Mouse (Mus musculus) macrophage (primary cell): ENCODE measurements around the gene Matk. TPM values are rescaled to one million over a fixed set of nuclear protein-coding genes. Genes with fewer than 3 reads are reported as not detected.

ENCODE experiments used
- H3K27ac ChIP-seq: fragments of 350-480 bp; formaldehyde crosslinking; 2 replicates; pipeline ENCODE4 v1.9.0; 2021
- H3K36me3 ChIP-seq: fragments of 350-480 bp; formaldehyde crosslinking; 2 replicates; pipeline ENCODE4 v1.9.0; 2021; ENCODE audit errors: inconsistent target
- H3K4me3 ChIP-seq: fragments of 350-480 bp; formaldehyde crosslinking; 2 replicates; pipeline ENCODE4 v1.9.0; 2021; ENCODE audit errors: inconsistent target
- H3K79me2 ChIP-seq: fragments of 350-480 bp; formaldehyde crosslinking; 2 replicates; pipeline ENCODE4 v1.9.0; 2021; ENCODE audit errors: inconsistent target
- WGBS: methylation state at CpG from one replicate; pipeline ENCODE4 v1.1.7; 2026; ENCODE audit warnings: inconsistent platforms; ENCODE audit not compliant: missing documents; 5-methylcytosine and 5-hydroxymethylcytosine counted together
- polyA plus RNA-seq: library from polyadenylated mRNA; stranded (reverse); fragments of 250-400 nt; gene quantifications from 3 replicates; pipeline ENCODE4 v1.2.4, GENCODE M21; 2018; ENCODE audit warnings: inconsistent platforms

The Matk gene
- polyA plus RNA-seq, 1 experiment from 2014 or later = 5.7 TPM

DNA sequence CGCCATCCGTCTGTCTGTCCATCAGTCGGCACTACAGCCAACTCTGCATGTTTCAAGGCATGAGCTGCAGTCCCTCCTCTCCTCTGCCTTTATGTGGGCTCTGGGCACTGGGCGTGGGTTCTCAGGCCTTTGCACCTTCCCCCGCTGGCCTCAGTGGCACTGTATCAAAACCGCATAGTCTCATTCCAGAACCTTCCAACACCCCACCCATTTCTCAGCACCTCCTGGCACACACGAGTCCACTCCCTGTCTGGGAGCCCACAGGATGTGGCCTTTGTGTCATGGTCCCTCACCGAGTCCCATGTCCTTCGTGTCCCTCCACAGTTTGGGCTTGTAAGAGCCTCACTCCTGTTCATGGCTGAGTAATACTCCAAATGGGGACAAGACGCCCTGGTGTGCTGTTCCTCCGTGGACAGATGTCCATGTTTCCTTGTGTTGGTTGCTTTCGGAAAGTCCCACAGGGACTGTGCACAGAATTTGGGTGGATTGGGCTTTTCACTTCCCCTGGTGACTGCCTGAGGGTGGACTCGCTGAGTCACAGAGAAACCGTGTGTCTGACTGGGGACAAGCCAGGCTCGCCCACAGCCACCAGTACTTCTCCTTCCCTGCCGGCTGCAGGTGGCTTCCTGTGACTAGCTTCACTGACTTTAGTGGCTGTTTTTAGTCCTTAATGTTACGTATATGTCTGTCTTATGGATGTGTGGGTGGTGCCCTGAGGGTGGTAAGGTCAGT, 45.8 kb downstream of the Matk start:
- Histone ChIP-seq H3K79me2 (peaks cover 100% of the 10 kb centered on the region), H3K27ac (peak overlapping the region; percentile 99), H3K36me3 (no peaks in the 10 kb centered on the region), H3K4me3 (peak overlapping the region; percentile 20)
- 25% methylated on average over 17 of the region's 17 CpGs for WGBS

DNA sequence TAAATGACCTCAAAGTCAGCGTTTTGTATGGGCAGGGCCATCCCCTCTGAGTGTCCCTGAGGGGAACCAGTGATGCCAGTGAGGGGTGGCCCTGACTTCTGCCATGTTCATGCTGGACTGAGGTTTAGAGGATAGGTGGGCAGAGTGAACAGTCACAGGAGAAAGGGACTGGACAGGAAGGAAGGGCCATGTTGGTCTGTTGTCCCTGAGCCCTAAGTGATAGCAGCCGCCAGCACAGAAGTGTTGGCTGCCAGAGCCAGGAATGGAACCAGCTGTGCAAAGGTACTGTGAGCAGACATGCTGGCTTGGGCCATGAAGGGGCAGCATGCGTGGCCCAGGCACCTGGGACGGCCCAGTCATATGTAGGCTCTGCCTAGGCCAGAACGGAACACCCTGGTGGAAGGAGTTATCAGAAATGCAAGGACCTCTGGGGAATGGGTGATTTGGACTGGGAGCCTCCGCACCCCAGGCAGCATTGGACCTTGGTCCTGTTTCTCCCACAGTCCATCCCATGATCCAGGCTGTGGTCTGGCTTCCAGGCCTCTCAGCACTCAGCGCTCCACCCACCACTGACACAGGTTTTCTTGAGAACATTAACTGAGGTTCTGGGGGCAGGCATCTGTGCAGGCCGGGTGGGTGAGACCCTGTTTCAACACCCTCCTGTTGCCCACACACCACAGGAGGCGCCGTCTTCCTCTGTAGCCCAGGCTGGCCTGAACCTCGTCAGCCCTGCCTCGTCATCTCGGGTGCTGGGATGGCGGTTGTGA, 47.0 kb downstream of the Matk start:
- H3K4me3 ChIP-seq = no peak overlapping the region
- no peaks in the 10 kb centered on the region for H3K36me3 ChIP-seq
- 73% methylated on average over 14 of the region's 14 CpGs for WGBS
- H3K79me2 ChIP-seq = peaks cover 100% of the 10 kb centered on the region
- peak overlapping the region; percentile 99 for H3K27ac ChIP-seq

DNA sequence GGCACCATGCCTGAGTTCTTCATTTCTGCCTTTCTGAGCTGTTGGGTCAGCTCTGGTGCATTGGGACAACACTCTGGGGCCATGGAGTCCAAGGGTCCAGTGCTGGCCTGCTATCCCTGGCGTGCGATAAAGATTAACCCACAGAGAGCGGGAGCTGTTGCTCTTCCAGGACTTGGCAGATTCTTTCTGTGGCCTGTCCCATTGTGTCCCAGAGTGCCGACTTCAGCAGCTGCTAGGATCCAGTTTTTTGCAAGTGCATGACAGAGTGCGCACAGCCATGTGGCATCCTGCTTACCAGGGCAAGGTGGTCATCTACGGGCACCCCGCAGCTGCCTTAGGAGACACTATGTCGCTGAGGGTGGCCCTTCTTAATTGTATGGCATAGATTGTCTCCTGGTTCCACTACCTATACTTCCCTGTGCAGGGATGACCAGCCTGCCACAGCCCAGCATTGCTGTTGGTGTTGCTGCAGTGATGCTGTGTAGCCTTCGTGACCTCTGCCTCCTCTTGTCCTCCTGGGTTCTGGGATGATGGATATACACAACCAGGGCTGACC, 47.7 kb downstream of the Matk start:
- peaks cover 100% of the 10 kb centered on the region for H3K79me2 ChIP-seq
- no peak overlapping the region for H3K4me3 ChIP-seq
- whole genome bisulfite sequencing = 94% methylated on average over 8 of the region's 9 CpGs
- peaks cover 4% of the 10 kb centered on the region; the same call in 1 of the 2 replicates for H3K36me3 ChIP-seq
- H3K27ac ChIP-seq = peak overlapping the region; percentile 99

DNA sequence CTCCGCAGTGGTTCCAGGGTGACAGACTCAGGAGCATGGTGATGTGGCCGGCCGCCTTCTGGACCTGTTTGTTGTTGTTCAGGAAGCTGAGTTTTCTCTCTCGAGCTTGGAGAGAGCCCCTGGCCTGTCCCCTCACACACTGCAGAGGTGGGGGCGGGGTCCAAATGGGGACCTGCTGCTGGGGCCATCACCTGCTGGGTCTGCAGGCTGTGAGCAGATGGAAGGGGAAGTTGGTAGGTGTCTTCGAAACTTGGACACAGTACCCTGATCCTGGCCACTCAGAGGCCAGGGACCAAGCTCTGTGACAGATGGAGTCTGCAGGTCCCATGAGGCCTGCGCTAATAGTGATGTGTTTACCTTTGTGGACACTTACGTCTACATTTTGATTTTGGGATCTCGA, 48.6 kb downstream of the Matk start:
- H3K27ac ChIP-seq = no peak overlapping the region
- 83% methylated on average over 9 of the region's 9 CpGs for WGBS
- H3K36me3 ChIP-seq = peaks cover 12% of the 10 kb centered on the region

DNA sequence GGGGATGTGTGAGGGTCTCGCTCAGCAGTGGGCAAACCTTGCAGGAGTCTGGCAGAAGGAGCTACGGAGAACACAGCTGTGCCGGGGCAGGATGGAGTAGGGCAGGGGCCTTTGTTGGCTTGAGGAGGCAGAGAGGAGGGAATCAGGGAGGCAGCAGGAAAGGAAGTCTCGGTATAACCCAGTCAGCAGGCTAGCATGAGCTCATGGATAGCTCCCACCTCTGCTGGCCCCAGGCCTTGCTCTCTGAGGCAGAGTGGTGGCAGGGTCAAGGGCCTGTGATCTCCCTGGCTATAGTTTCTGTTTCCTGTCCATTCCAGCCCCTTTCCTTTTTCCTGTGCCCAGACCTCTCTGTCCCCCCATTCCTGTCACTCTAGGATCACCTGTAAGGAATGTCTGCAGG, 49.6 kb downstream of the Matk start:
- no peak overlapping the region for H3K4me3 ChIP-seq
- peaks cover 22% of the 10 kb centered on the region for H3K36me3 ChIP-seq
- H3K79me2 ChIP-seq = peaks cover 99% of the 10 kb centered on the region
- WGBS = 85% methylated on average over 4 of the region's 4 CpGs
- H3K27ac ChIP-seq = peak overlapping the region; percentile 46

More for the DNA sequence above, 48.6 kb downstream of the Matk start:
- peaks cover 100% of the 10 kb centered on the region for H3K79me2 ChIP-seq
- H3K4me3 ChIP-seq = no peak overlapping the region

DNA sequence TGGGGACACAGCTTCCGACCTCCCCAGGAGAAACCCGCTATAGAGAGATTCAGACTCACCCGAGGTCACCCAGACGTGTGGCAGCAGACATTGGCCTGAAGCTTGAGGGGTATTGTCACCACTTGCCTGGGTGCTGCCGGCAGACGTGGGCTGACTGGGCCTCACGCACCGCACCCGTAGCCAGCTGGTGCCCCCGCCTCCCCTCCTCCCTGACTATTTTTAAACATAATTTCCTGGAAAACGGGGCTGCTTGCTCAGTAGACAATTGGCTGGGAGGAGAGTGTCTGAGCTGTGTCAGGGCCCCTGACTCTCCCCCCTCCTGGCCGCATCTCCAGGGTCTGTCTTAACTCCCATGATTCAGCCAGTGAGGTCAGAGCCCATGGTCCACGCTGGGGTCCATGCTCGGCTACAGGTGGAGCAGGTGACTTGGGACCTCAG, 50.1 kb downstream of the Matk start:
- peaks cover 27% of the 10 kb centered on the region for H3K36me3 ChIP-seq
- WGBS = 34% methylated on average over 14 of the region's 14 CpGs
- H3K27ac ChIP-seq = peak overlapping the region; percentile 46
- H3K4me3 ChIP-seq = no peak overlapping the region
- peaks cover 94% of the 10 kb centered on the region for H3K79me2 ChIP-seq

DNA sequence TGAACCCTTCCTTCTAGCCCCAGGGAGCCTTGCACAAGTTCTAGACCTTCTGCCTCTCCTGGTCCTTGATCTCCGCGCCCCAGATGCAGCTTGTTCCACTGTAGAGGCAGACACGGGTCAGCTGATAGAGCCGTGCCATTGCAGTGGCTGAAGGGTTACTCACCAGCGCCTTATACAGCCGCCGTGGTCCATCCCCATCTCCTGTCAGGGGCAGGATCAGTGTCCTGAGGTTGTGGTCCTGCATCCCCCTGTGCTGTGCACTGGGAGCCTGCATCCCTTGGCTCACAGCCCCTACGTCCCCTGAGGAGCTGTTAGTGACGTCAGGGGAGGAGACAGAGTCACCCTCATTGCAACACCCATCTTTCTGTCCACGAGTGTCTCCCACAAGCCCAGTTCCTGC, 50.5 kb downstream of the Matk start:
- Histone ChIP-seq H3K36me3 (peaks cover 32% of the 10 kb centered on the region), H3K79me2 (peaks cover 90% of the 10 kb centered on the region), H3K27ac (peak overlapping the region; percentile 46), H3K4me3 (no peak overlapping the region)
- 20% methylated on average over 10 of the region's 10 CpGs for WGBS

DNA sequence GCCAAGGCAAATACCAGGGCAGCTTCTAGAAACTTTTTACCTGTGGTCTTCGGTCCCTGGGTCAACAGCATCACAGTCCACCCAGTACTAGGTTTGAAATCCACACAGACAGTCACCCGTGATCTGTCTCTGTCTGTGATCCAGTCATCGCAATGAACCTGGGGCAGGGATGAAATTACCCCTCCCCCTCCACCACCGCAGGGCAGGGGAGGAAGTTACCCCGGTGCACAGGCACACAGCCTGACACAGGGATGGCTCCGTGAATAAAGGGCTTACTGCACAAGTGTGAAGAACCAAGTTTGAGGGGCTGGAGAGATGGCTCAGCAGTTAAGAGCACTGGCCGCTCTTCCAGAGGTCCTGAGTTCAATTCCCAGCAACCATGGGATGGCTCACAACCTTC, 51.0 kb downstream of the Matk start:
- Histone ChIP-seq H3K4me3 (no peak overlapping the region), H3K79me2 (peaks cover 85% of the 10 kb centered on the region), H3K36me3 (peaks cover 37% of the 10 kb centered on the region), H3K27ac (peak overlapping the region; percentile 46)
- WGBS = 27% methylated on average over 7 of the region's 7 CpGs

DNA sequence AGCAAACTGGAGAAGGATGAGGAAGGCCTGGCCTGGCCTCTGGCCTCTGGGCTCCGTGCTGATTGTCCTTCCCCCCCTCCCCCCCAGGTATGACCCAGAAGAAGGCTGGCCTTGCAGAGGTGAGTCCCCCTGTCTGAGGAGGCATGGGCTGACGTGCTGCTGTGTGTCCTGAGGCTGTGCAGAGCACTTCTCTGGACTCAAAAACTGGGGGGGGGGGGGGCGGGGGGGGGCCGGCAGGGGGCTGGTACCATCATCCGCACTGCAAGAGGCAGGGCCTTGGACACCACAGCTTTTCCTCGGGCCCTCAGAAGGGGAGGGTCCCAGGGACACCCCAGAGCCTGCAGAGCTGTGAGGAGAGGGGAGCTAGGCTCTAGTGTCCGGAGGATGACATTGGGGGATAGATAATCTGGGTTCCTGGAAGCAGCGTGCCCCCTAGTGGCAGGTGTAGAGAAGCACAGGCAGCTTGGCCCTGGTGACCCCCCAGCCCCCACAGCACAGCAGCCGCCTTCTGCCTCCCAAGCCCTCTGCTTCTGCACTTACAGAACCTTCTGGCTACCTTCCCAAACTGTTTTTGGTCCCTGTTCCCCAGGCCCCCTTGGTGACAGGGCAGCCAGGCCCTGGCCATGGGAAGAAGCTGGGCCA, 52.0 kb downstream of the Matk start:
- 33% methylated on average over 6 of the region's 9 CpGs for WGBS
- no peak overlapping the region for H3K4me3 ChIP-seq

DNA sequence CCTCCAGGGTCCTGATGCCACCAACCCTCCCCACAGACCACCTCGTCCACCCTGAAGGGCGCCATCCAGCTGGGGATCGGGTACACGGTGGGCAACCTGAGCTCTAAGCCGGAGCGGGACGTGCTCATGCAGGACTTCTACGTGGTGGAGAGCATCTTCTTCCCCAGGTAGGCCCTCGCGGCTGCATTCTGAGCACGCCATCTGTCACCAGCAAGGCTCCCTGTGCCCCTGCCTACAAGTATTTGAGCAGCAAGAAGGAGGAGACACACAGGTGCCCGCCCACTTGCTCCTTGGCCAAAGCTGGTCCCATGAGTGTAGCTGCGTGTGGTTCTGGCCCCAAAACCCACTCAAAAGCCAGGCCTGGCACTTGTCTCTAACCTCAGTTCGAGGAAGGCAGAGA, 52.9 kb downstream of the Matk start:
- no peak overlapping the region for H3K27ac ChIP-seq
- no peak overlapping the region for H3K4me3 ChIP-seq
- H3K79me2 ChIP-seq = peaks cover 66% of the 10 kb centered on the region
- peaks cover 56% of the 10 kb centered on the region for H3K36me3 ChIP-seq
- 95% methylated on average over 12 of the region's 14 CpGs for WGBS

More for the DNA sequence above, 52.0 kb downstream of the Matk start:
- H3K27ac ChIP-seq = no peak overlapping the region
- peaks cover 75% of the 10 kb centered on the region for H3K79me2 ChIP-seq
- H3K36me3 ChIP-seq = peaks cover 46% of the 10 kb centered on the region

DNA sequence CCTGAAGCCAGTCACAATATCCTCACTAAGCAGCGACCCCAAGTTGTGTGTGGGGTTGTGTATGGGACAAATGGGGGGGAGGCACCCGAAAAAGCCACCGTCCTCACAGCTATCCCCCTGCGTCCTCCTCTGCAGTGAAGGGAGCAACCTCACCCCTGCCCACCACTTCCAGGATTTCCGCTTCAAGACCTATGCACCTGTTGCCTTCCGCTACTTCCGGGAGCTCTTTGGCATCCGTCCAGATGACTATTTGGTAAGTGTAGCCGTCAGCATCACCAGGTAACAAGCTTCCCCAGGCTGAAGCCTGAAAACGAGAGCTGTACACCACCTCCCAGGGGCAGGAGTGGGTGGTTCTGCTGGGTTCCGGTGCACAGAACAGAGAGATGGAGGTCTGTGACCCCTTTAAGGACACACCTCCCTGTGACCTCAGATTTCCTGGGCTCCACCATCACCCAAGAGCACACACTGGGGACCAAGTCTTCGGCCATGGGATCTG, 53.5 kb downstream of the Matk start:
- peaks cover 61% of the 10 kb centered on the region for H3K36me3 ChIP-seq
- H3K27ac ChIP-seq = no peak overlapping the region
- peaks cover 60% of the 10 kb centered on the region for H3K79me2 ChIP-seq
- H3K4me3 ChIP-seq = no peak overlapping the region
- WGBS = 93% methylated on average over 11 of the region's 12 CpGs

DNA sequence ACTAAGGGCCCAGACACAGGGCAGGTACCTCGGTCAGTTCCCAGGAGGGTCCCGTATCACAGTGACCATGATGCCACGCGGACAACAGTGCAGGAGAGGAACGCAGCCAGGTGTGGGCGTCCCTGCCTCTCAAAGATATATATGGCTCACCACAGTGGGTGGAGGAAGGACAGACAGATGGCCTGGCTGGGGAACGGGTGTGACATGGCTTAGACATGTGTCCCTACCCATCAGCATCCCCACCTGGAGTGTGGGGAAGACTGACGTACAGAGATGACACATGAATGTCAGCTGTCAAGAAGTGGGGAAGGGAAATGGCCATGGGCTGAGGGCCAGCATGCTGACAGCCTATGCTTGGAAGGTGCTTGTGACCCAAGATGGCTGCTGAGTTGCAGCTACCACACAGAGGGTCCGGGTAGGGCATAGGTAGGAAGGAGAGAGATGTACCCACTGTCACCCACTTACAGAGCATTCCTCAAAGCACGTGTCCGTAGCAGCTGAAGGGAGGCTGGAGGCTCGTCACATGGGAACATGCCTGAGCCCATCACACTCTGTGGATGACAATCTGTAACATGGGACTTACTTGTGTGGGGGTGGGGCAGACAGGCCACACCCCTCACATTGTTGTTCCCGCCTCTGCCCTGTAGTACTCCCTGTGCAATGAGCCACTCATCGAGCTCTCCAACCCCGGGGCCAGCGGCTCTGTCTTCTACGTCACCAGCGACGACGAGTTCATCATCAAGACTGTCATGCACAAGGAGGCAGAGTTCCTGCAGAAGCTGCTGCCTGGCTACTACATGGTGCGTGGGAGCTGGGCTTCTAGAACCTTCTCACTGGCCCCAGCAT, 54.3 kb downstream of the Matk start:
- H3K27ac ChIP-seq = no peak overlapping the region
- H3K79me2 ChIP-seq = peaks cover 52% of the 10 kb centered on the region
- H3K36me3 ChIP-seq = peaks cover 70% of the 10 kb centered on the region
- no peak overlapping the region for H3K4me3 ChIP-seq
- WGBS = 94% methylated on average over 21 of the region's 21 CpGs

DNA sequence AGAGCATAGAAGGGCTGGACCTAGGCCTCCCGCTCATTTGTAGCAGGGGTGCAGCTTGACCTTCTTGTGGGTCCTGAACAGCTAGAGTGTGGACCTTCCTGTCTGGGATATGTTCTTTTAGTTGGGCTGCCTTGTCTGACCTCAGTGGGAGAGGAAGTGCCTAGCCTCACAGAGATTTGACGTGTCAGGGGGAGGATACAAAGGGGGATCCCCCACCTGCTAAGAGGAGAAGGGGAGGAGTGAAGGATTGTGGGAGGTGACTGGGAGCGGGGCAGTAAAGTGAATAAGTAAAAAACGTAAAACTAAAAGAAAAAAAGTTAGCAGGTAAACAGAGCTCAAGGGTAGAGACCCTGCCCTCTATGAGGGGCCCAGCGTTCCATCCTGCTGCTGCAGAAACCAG, 56.8 kb downstream of the Matk start:
- no peak overlapping the region for H3K4me3 ChIP-seq

More for the DNA sequence above, 56.8 kb downstream of the Matk start:
- H3K79me2 ChIP-seq = peaks cover 26% of the 10 kb centered on the region
- peaks cover 93% of the 10 kb centered on the region for H3K36me3 ChIP-seq
- 79% methylated on average over 5 of the region's 5 CpGs for WGBS
- H3K27ac ChIP-seq = no peak overlapping the region
